Mouse (Mus musculus) kidney, adult 8-10 months (tissue): Measurements from ENCODE around the gene Pigx.
"Not testable (repeated sequence)": the region's sequence is repeated elsewhere in the genome, so short reads cannot be mapped to it uniquely, and the experiment has no call there.

ENCODE experiments used
- DNase-seq, 2 experiments: peaks; one replicate each; pipeline ENCODE4 v3.0.0; 2022

Pigx gene

DNA sequence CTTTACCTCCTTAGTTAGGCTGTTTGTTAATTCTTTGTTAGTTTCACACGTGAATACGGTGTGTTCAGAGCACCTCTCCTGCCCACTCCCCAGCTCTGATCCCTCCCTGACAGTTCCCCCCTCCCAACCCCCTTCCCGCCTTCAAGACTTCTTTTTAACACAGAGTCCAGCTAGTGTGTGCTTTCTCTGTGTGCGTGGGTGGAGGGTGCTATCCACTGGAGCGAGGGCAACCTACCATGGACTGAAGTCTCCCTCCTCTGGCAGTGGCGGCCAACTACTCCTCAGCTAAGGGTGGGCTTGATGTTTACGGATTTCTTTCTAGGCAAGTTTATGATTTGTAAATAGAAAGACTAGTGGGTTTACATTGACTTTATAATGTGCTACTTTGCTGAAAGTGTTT, 8.6 kb upstream of the Pigx start:
- no peak for DNase-seq

DNA sequence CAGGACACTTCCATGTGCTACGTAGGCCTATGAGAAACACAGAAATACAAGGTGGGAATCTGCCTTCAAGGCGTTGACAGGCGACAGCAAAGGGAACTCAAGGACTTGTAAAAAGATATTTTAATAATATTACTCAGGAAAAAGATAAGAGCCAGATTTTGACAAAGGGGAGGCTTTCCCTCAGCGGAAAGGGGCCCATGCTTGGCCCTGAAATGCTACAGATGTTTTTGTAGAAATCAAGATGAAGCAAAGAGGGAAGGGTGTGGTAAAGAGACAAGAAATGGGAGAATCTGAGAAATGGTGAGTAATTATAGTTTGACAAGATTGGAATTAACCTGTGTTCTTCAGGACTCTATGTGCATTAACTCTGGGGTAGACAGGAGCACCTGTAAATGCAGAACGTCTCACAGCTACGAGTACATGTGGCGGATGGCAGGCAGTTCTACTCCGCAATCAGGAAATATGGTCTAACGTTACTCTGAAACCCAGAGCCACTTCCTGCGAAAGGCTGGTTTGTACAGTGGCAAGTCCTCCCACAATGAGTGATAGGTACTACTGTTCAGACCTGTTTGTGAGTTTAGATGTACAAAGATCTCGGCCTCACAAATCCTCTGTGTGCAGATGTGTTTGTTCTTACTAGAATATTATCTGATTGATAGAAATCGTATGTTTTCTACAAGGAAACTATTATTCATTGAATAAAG, 8.0 kb upstream of the Pigx start:
- DNase-seq, result no peak

DNA sequence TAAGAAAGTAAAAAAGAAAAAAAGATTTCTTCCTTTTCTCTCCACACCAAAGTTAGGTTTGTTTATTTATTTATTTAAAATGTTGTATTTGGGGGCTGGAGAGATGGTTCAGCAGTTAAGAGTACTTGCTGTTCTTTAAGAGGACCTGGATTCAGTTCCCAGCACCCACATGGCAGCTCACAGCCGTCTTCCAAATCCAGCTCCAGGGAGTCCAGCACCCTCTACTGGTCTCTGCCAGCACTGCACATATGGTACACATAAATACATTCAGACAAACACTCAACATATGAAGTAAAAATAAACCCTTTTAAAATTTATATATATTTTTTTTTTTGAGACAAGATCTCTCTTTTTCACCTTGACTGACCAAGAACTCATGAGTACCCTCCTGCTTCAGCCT, 6.2 kb upstream of the Pigx start:
- no peak for DNase-seq

DNA sequence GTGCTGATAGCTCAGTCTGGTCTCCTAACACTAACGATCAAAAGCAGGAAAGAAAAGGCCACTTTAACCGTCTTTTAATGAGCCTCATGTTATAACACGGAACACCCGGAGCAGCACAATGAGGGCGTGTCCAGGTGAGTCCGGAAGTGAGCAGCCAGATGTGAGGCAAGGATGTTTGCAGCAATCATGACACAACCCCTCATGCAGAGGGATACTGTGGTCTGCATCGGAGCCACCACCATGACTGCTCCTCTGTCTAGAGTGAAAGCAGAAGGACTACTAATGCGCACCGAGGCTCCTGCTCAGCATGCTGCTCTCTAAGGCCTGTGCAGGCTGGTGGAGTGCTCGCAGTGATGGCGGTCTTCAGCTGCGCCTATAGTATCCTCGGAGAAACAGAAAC, 2.8 kb upstream of the Pigx start:
- DNase-seq, result no peak

DNA sequence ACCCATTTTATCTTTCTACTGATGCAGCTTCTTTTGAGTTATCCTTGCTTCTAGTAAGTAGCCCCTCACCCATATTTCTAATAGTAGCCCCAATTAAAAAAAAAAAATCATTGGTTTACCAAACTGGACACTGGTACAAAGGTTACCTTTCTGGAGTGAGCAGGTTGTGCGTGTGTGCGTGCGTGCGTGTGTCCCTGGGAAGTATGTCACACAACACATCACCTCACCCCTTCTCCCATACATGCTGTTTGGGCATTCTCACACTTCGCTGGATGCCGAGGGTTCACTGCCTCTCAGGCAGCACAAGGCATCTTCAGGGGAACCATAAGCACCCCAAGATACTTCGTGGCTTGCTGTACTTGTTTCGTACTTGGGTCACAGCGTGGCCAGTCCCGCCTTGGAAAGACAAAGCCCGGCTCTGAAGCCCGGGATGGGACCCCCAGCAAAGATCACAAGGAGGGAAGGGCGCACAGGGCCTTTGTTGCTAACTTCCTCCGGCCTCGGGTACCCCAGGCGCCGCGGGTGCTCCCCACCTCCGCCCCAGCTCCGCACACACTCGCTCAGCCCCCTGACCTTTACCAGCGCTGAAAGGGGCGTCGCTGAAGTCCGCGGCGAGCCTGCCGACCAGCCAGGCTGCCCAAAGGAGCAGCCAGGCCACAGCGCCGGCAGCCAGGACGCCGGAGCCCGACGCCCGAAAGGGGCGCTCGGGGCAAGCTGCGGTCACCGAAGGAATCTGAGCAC, 473 bp downstream of the Pigx start:
- no peak for DNase-seq

DNA sequence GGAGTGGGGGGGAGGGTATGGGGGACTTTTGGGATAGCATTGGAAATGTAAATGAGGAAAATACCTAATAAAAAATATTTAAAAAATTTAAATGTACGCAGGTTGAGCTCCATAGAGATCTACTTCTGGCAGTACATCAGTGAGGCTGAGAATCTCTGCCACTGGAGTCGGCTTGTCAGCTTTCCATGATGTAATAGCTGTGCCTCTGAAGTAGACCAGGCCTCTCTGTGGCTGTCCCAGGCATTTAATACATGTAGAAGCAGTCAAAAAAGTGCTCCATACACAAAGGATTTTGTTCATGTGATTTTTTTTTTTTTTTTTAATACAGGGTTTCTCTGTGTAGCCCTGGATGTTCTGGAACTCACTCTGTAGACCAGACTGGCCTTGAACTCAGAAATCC, 1.8 kb downstream of the Pigx start:
- not testable (repeated sequence) for DNase-seq

DNA sequence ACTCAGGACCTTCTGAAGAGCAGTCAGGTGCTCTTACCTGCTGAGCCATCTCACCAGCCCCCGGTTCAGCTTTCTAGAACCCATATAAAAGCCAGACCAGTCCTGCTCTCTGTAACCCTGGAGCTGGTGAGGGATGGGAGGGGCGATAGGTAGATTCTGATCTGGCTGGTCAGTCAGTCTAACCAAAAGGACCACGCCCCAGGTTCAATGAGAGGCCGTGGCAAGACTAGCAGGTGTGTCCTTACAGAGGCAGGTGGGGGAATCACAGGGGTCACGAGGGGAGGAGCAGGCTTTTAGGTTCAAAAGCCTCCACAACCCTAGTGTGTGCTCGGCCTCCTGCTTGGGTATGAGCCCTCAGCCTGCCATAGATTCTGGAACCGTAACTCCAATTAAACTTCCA, 8.1 kb downstream of the Pigx start:
- no peak for DNase-seq

DNA sequence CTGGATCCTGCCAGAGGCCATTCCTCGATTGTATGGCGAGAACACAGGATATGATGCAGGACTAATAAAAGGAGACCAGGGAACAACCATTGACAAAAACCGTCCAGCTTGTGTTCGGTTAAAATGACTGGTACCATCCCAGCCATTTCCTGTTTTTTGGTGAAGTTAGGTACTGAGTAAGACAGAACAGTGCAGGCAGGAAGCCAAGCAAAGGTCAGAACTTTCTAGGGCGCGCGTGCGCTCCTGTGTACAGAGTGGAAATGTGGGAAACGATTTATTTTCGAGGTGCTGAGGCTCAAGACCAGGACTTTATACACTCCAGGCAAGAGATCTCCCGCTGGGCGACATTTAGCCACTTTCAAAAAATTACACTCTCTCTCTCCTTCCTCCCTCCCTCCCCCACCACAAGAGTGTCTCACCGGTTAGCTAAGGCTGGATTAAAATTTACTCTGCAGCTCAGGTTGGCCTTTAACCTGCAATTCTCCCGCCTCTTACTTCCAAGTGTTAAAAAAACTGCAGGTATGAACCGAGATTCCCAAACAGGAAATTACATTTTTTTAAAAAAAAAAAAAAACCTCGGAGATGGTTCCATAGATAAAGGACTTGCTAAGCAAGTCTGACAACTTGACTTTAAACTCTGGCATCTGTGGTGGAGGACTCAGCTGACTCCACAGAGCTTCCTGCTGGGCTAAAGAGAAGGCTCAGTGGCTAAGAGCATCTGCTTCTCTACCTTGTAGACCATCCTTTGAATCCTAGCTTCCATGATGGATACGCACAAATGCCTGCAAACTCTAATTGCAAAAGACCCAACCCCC, 11.7 kb downstream of the Pigx start:
- DNase-seq, result peak; percentile 68 to 78

DNA sequence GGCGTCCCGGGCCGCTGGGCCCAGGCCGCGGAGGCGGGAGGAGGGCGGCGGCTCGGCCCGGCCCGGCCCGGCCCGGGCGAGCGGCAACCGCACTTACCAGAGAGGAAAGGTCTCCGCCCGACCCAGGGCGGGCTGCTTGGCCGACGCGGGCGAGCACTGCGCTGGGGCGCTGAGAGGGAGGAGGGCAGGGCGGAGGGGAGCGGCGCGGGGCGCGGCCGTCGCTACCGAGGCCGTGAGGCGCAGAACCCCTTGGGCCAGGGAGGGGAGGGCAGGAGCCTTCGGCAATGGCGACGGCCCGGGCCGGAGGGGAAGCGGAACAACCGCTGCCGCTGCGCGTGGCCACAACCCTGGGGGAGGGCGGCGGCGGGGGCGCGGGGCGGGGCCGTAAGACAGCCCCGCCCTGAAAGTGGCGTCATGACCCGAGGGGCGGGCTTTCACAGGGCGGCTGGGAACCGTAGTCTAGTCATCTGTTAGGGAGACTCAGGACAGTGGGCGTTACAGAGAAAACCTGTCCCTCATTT, 20.5 kb downstream of the Pigx start, which contains the start of gene Pak2:
TSS of gene Pak2 (minus strand) at position 352 of the 521 bp plus-strand sequence.
- peak; percentile 80 to 83 for DNase-seq

DNA sequence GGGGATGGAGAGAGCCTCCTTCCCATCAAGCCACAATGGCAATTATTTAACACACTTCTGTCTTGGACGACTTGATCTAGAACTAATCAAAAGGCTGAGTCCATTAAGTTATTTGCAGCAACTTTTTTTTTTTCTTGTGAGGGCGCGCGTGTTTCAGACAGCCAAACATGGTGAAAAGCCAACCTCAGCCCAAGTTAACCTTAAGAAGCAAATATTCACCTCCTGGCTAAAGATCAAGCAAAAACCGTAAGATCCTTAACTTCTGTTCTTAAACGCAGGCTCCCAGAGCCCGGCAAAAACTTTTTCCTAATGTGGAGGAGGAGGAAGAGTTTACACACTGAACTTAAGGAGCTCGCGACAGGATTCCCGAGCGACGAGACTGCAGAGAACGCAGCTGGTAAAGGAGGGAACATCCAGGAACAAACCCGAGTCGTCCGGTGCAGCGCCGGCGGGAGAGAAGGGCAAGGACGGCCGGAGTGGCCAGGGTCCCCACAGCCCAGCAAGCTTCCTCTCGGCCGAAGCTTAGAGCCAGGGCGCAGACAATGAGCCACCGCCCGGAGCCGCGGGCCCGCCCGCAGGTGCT, 21.0 kb downstream of the Pigx start:
- DNase-seq, result peak; percentile 26 to 44

DNA sequence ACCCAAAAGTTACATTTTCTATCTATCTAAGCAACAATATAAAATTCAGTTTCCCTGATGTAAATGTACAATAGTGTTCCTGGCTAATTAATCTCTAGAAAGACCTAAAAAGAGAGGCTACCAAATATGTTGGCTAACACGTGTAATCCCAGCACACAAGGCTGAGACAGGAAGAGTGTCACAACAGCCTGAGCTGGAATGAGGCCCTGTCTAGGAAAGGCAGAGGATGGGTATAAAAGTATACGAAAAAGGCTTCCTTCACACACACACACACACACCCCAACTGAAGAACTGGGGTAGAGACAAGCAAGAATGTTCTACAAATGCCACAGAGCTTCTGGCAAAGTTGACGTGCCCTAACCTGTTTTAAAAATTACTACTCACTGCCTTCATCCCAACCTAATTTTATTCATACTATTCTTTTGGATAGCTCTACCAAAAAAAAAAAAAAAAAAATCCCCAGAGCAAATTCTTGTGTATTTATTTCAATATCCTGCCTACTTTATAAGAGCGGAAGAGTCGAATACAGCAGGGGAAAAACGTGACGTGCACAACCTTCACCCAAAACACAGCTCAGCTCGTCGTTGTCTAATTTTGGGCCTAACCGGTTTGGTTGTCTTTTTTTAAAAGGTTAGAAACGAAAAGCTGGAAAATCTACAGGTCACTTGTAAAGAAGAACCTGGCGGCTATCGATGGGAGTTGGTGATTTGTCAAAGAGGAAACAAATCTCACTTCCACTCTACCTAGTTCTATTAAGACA, 21.7 kb downstream of the Pigx start:
- no peak for DNase-seq

DNA sequence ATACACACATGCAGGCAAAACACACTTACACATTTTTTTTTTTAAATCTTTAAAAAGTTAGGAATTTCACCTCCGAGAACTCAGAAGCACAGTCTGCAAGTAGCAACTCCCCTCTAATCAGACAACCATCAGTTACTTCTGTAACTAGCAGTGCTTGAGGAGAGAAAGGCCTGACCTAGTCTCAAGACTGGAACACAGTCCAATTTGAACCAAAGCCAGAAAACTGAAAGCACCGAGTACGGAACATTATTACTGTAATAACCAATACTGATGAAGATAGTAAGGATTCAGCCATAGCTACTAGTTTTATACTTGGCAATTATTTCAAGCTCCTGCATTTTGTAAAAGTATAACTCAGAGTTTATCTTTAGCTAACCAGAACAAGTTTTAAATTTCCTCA, 23.1 kb downstream of the Pigx start:
- no peak for DNase-seq

DNA sequence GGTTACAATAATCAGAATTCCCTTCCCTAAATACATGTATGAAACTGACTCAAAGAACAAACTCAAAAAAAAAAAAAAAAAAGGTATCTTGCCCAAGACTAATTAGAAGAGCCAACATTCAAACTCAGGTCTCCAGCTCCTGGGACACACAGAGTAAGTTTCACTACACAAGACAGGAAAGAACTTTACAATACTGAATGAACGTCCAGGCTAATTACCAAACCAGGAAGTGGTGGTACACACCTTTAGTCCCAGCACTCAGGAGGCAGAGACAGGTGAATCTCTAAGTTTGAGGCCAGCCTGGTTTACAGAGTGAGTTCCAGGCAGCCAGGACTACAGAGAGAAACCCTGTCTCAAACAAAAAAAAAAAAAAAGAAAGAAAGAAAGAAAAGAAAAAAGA, 23.8 kb downstream of the Pigx start:
- no peak for DNase-seq

DNA sequence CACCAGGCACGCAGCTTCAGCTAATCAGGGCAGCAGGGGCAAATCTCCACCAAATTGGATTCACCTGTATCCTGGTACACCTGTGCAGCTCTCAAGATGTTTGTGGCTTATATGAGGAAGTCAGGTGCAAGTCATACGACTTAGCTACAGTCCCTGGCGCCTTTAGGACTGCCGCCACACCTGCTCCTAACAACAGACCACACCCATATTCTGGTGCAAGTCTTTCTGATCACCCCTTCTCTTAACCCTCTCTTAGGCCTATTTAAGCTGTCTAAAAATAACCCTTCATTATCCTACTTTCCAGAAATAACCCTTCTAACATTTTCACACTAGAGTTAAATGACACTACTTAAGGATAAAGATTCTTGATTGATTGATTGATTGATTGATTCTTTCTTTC, 29.5 kb downstream of the Pigx start:
- not testable (repeated sequence) for DNase-seq

DNA sequence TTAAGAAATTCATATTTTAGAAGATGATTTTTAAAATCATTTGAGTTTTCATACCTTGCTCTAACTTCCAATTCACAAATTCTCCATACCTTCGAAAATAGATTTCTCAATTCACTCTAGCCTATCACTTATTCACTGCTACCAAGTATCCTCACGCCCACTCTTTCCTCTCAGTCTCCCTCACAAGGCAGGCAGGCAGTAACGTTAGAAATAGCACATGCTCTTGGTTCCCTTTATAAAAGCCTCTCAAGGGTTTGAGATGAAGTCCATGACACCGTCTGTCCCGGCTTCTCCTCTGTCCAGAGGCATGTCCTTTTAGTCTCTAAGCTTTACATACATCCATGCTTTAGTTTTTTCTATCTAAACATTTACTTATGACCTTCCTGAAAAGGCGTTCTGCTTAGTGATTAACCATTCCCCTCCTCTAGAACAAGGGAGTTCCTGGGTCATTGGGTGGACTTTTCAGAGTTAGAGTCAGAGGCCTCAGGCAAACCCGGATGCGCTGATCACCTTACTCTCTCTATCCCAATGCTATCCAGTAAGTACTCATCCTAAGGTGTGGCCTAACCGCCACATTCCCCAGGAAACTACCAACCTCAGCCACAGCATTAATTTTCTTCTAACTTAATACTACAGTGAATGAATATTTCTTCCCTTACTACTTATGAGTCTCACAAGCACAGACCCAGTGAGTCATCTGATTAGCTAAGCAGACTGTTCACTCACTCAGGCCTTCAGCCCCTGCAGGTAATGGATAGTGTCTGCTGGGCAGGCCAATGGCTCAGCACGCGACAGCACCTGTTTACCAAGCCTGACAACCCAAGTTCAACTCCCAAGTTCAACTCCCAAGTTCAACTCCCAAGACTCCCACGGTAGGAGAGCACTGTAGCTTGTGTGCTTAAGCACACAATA, 30.9 kb downstream of the Pigx start:
- DNase-seq, result no peak

DNA sequence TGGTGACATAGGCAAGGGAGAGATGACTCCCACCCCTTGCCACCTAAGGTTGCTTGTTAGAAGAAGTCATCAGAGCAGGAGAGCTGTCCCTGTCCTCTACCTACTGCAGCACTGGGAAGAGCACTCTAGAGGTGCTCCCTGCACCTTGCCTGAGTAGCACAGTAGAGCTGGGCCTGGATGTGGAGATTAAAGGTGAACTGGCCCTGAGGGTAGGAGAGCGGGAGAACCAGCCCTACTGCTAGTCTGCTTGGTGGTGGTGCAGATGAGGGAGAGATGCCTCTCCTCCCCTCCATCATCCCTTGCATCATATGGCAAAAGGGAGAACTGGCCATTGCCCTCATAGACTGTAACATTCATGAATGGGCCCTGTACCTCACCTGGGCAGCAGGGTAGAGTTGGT, 32.6 kb downstream of the Pigx start:
- DNase-seq, result no peak

DNA sequence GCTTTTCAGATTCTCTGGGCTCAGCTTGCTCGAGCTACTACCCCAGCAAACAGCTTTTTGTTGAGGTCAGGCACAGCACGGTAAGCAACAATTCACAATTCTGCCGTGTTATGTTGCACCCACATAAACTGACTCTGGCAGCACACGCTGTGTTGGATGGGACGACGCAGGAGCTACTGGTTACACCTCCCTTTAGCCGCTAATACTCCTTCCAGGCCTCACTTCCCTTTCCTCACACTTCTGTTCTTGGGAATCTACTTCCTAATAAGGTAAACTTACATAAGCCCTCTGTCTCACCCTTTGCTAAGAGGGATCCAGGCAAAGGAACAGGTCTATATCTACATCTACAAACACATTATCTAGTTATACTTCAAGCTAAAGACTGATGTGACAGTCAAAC, 35.6 kb downstream of the Pigx start:
- no peak for DNase-seq

DNA sequence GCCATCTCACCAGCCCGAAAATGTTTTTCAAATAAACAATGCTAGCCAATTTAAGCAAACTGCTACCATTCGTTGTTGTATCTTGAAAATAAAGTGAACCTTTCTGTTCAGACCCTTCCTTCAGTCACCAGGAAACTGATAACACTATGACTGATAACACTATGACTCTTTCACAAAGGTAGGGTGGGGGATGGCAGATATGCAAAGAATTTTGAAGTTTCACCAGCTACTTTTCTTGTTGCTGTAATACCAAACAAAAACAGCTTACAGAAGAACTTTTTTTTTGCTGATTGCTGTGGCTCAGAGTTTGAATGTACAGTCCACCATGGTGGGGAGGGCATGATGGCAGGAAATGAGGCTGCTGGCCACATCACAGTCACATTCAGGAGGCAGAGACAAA, 37.3 kb downstream of the Pigx start:
- no peak for DNase-seq

DNA sequence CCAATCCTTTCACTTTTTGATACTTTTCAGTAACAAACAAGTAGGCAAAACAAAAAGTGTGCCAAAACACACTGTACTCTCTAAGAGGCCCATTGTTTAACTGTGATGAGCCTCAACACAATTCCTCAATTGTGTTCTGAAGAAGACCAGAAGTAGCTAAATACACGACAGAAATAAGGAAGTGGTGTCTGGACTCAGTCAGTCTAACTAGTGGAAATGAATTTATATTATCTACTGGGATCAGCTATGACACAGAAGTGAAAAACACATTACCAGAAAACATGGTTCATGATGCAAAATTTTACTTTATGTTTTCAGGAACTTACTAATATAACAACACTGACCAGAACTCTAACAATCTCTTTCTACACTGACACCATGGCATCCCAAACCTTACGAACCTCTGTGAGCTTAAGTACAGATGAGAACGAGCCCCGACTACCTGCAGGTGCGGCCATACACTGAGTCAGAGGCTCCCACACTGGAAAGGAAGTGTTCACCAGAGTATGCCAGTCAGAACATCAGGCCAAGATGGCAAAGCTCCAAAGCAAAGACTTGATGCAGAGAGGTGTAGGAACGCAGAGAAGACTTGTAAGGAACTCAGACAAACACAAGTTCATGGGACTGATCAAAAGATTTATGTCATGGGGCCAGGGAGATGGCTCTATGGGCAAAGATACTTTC, 39.6 kb downstream of the Pigx start:
- no peak for DNase-seq

DNA sequence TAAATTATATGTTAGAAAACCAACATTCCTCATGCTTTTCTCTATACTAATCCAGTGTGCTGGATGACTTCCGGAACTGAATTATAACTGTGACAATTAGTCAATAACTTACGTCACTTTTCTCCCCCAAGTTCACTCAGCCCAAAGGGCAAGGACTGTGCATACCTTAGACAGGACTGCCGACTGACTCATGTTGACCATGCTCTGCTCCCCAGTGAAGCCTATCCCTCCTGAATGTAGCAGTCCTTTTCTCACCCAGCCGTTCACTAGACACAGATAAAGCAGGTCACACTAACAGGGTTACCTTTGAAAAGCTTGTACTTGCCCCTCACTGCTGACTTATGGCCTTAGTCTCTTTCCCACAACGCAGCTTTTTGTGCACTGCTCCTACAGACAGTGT, 40.7 kb downstream of the Pigx start:
- no peak for DNase-seq

DNA sequence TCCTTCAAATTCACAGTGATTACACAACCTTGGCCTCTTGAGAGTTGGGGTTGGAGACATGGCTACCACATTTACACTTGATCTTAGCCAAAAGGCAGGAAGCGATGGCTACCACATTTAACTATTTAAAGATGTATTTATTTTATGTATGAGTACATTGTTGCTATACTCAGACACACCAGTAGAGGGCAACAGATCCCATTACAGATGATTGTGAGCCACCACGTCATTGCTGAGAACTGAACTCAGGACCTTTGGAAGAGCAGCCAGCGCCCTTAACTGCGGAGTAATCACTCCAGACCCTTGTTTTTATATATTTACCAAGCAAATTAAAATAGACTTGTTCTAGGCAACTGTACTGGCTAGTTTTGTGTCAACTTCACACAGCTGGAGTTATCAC, 57.2 kb downstream of the Pigx start:
- no peak for DNase-seq
